Mouse (Mus musculus): ENCODE data around the gene Tprn.

GRCm38 (mm10) chr2:25285551-25285950 is 23.1 kb downstream of the Tprn start:
- no peak for TF ChIP-seq CTCF (IDR thresholded peaks at IDR 0.05; ENCODE audit: borderline replicate concordance, control insufficient read depth, extremely low read depth, insufficient read depth, low read length, poor library complexity)
- TF ChIP-seq POLR2A (IDR thresholded peaks at IDR 0.05; ENCODE audit: control insufficient read depth, extremely low read depth, insufficient read depth, low read length, poor library complexity), result no peak
